ENCODE assay signal across 20 mouse cellular contexts in genomic region chr2:152922376-152922775, GRCm38 (mm10). TPM values are rescaled to one million over a fixed set of nuclear protein-coding genes. Genes with fewer than 3 reads are reported as not detected.
DNase-seq lines count a peak whose midpoint lies in the region; ATAC-seq lines count a peak whose summit lies in the region.
"Had no signal": no experiment of that assay in that cellular context is flagged by ENCODE, and none has a peak within 500 bp of the region (broad histone marks: within the 10 kb centered on the region; RNA-seq: fewer than 3 reads in every experiment).

No protein-coding gene starts in this region.

- 29% methylated on average over 7 of the region's 7 CpGs for WGBS in hindbrain, embryonic 11.5 days
- 39% methylated on average over 7 of the region's 7 CpGs for WGBS in hindbrain, embryonic 16.5 days
- WGBS in limb, embryonic 11.5 days, result 25% methylated on average over 7 of the region's 7 CpGs

- no peak overlapping the region for H3K4me2 ChIP-seq in hindbrain, embryonic 11.5 days (replicated peaks; ENCODE audit: low read depth, low read length)
- H3K4me2 ChIP-seq in hindbrain, embryonic 16.5 days (ENCODE audit: low read length), result no peak overlapping the region
- H3K4me2 ChIP-seq in limb, embryonic 11.5 days (ENCODE audit: low read depth, severe bottlenecking), result no peak overlapping the region
- H3K4me2 ChIP-seq: forebrain, embryonic 13.5 days; limb, embryonic 15.5 days; neural tube, embryonic 13.5 days; stomach, embryonic 15.5 days had no signal

- no peak overlapping the region; the same call in 1 of the 2 replicates for H3K27ac ChIP-seq in hindbrain, embryonic 11.5 days (ENCODE audit: low read depth, low read length)
- H3K27ac ChIP-seq in hindbrain, embryonic 16.5 days (ENCODE audit: low read depth, low read length), result no peak overlapping the region
- no peak overlapping the region for H3K27ac ChIP-seq in limb, embryonic 11.5 days (replicated peaks; ENCODE audit: low read depth, low read length)
- H3K27ac ChIP-seq: forebrain, embryonic 13.5 days; limb, embryonic 15.5 days; neural tube, embryonic 13.5 days; stomach, embryonic 15.5 days had no signal

- no peak overlapping the region for H3K9ac ChIP-seq in hindbrain, embryonic 11.5 days (ENCODE audit: low read depth, low read length)
- no peak overlapping the region for H3K9ac ChIP-seq in hindbrain, embryonic 16.5 days (ENCODE audit: low read depth, low read length)
- no peak overlapping the region for H3K9ac ChIP-seq in limb, embryonic 11.5 days (ENCODE audit: low read length)
- H3K9ac ChIP-seq: forebrain, embryonic 13.5 days; limb, embryonic 15.5 days; neural tube, embryonic 13.5 days; stomach, embryonic 15.5 days had no signal

- peak; percentile 27; the same call in 1 of the 2 replicates for ATAC-seq in hindbrain, embryonic 11.5 days (ENCODE audit: low FRiP score)
- ATAC-seq in hindbrain, embryonic 16.5 days, result no peak
- peak; percentile 29; the same call in 1 of the 2 replicates for ATAC-seq in limb, embryonic 11.5 days (ENCODE audit: insufficient number of reproducible peaks, low FRiP score, low TSS enrichment, low read depth)
- ATAC-seq: forebrain, embryonic 13.5 days had no signal

- H3K4me3 ChIP-seq in hindbrain, embryonic 11.5 days (ENCODE audit: low read depth, low read length), result no peak overlapping the region
- H3K4me3 ChIP-seq in hindbrain, embryonic 16.5 days (ENCODE audit: low read length), result no peak overlapping the region
- H3K4me3 ChIP-seq in limb, embryonic 11.5 days (ENCODE audit: low read depth, low read length), result no peak overlapping the region
- H3K4me3 ChIP-seq: forebrain, embryonic 13.5 days; limb, embryonic 15.5 days; neural tube, embryonic 13.5 days; stomach, embryonic 15.5 days had no signal

- peak; percentile 56 for DNase-seq in embryo, embryonic 10 days (ENCODE audit: low spot score)
- DNase-seq in embryo, embryonic 9.5 days (ENCODE audit: extremely low spot score), result no peak
- DNase-seq in hindbrain, embryonic 11.5 days (ENCODE audit: low spot score), result no peak
- peak; percentile 59 for DNase-seq in embryo, embryonic 10.5 days (ENCODE audit: low spot score)
- peak; percentile 55 for DNase-seq in limb, embryonic 11.5 days (ENCODE audit: low spot score)
- DNase-seq in spleen, postnatal 4 days (ENCODE audit: low spot score in 2 of 2), result no peak
- no peak for DNase-seq in right cerebral cortex, postnatal 25 days
- DNase-seq: cerebellum, adult 9-11 months; kidney, adult 2 months; lung, adult 18-20 months; lung, postnatal 4 days; thymus, postnatal 36 days had no signal

- H3K4me1 ChIP-seq in hindbrain, embryonic 11.5 days (replicated peaks; ENCODE audit: control insufficient read depth, insufficient read depth, low read length), result no peaks in the 10 kb centered on the region
- H3K4me1 ChIP-seq in hindbrain, embryonic 16.5 days (ENCODE audit: control insufficient read depth, insufficient read depth, low read depth, low read length), result no peaks in the 10 kb centered on the region
- peaks cover 36% of the 10 kb centered on the region for H3K4me1 ChIP-seq in limb, embryonic 11.5 days (ENCODE audit: control insufficient read depth, insufficient read depth, low read length)

- H3K9me3 ChIP-seq in hindbrain, embryonic 11.5 days (ENCODE audit: control insufficient read depth, low read length), result no peaks in the 10 kb centered on the region
- H3K9me3 ChIP-seq in hindbrain, embryonic 16.5 days (ENCODE audit: control insufficient read depth, low read length), result no peaks in the 10 kb centered on the region
- no peaks in the 10 kb centered on the region for H3K9me3 ChIP-seq in limb, embryonic 11.5 days (ENCODE audit: control insufficient read depth, low read length)
- H3K9me3 ChIP-seq: forebrain, embryonic 13.5 days; limb, embryonic 15.5 days; neural tube, embryonic 13.5 days; stomach, embryonic 15.5 days had no signal

- H3K27me3 ChIP-seq in hindbrain, embryonic 11.5 days (ENCODE audit: control insufficient read depth, insufficient read depth, low read length), result no peaks in the 10 kb centered on the region
- H3K27me3 ChIP-seq in hindbrain, embryonic 16.5 days (replicated peaks; ENCODE audit: control insufficient read depth, insufficient read depth, low read length), result no peaks in the 10 kb centered on the region
- no peaks in the 10 kb centered on the region for H3K27me3 ChIP-seq in limb, embryonic 11.5 days (ENCODE audit: control insufficient read depth, insufficient read depth, low read length)
- H3K27me3 ChIP-seq: CH12.LX; forebrain, embryonic 13.5 days; stomach, embryonic 15.5 days had no signal

- H3K36me3 ChIP-seq in hindbrain, embryonic 11.5 days (ENCODE audit: control insufficient read depth, insufficient read depth, low read length), result no peaks in the 10 kb centered on the region
- no peaks in the 10 kb centered on the region for H3K36me3 ChIP-seq in hindbrain, embryonic 16.5 days (ENCODE audit: control insufficient read depth, insufficient read depth, low read length)
- H3K36me3 ChIP-seq in limb, embryonic 11.5 days (ENCODE audit: control insufficient read depth, insufficient read depth, low read length), result no peaks in the 10 kb centered on the region
- H3K36me3 ChIP-seq: limb, embryonic 15.5 days; neural tube, embryonic 13.5 days; stomach, embryonic 15.5 days had no signal

RNA-seq across cellular contexts. Expression of gene Foxs1, which starts 10.6 kb away (rescaled TPM):
- polyA plus RNA-seq in hindbrain, embryonic 11.5 days (2014; fragmentation: Nextera tagmentation; extraction: Ambion mirVana), result 1.7 and 1.9 TPM in 2 replicates
- 4.2 and 4.5 TPM in 2 replicates for polyA plus RNA-seq in hindbrain, embryonic 16.5 days (2015; fragmentation: Nextera tagmentation; extraction: Ambion mirVana)
- polyA plus RNA-seq in limb, embryonic 11.5 days (2014; fragmentation: Nextera tagmentation; extraction: Ambion mirVana), result 0.29 and 0.38 TPM in 2 replicates

RNA-seq across cellular contexts. Expression of gene Mylk2, which starts 11.2 kb away (rescaled TPM):
- polyA plus RNA-seq in hindbrain, embryonic 11.5 days (2014; fragmentation: Nextera tagmentation; extraction: Ambion mirVana), result not detected in 2 replicates
- polyA plus RNA-seq in hindbrain, embryonic 16.5 days (2015; fragmentation: Nextera tagmentation; extraction: Ambion mirVana), result 0.21 and 0.44 TPM in 2 replicates
- polyA plus RNA-seq in limb, embryonic 11.5 days (2014; fragmentation: Nextera tagmentation; extraction: Ambion mirVana), result not detected in 2 replicates
- polyA plus RNA-seq: forebrain, embryonic 13.5 days; heart, embryonic 14.5 days; midbrain, postnatal 0 days; neural tube, embryonic 13.5 days had no signal

RNA-seq across cellular contexts. Expression of gene Dusp15, which starts 29.1 kb away (rescaled TPM):
- 1.4 and 2.3 TPM in 2 replicates for polyA plus RNA-seq in hindbrain, embryonic 11.5 days (2014; fragmentation: Nextera tagmentation; extraction: Ambion mirVana)
- polyA plus RNA-seq in hindbrain, embryonic 16.5 days (2015; fragmentation: Nextera tagmentation; extraction: Ambion mirVana), result 11.6 and 13.6 TPM in 2 replicates
- 0.37 and 1.0 TPM in 2 replicates for polyA plus RNA-seq in limb, embryonic 11.5 days (2014; fragmentation: Nextera tagmentation; extraction: Ambion mirVana)
- polyA plus RNA-seq: heart, embryonic 14.5 days had no signal

RNA-seq across cellular contexts. Expression of gene Ttll9, which starts 39.9 kb away (rescaled TPM):
- 1.4 and 1.7 TPM in 2 replicates for polyA plus RNA-seq in hindbrain, embryonic 11.5 days (2014; fragmentation: Nextera tagmentation; extraction: Ambion mirVana)
- polyA plus RNA-seq in hindbrain, embryonic 16.5 days (2015; fragmentation: Nextera tagmentation; extraction: Ambion mirVana), result 9.2 and 10.5 TPM in 2 replicates
- polyA plus RNA-seq in limb, embryonic 11.5 days (2014; fragmentation: Nextera tagmentation; extraction: Ambion mirVana), result 0.35 and 0.62 TPM in 2 replicates

Comparison
In these comparisons a context has a peak if more than half of its experiments do, and no peak if none do; other contexts are left out.
1. DNase-seq: peak in embryo, embryonic 10 days (single experiment), embryo, embryonic 10.5 days (single experiment) and limb, embryonic 11.5 days (single experiment); none in embryo, embryonic 9.5 days (single experiment), hindbrain, embryonic 11.5 days (single experiment), spleen, postnatal 4 days (0 of 2) and right cerebral cortex, postnatal 25 days (single experiment).